11 mouse cellular contexts compared by ENCODE assay signal in the genomic region with DNA sequence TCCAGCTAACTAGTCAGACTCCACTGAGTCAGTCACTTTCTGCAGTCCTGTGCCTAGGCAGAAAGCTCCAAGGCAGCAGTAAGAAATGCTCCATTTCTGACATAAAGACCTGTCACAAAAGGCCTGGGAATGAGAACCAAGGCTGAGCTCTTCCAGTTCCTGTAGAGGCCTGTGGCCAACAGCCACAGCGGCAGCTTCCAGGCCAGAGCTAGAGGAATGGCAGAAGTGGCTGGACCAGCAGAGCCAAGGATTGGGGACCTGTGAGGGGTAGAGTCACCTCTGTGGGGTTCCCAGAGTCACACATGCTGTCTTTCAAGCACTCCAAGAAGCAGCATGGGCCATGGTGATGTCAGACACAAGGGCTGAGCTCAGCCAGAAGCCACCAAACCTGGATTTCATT.
DNase-seq lines count a peak whose midpoint lies in the region; ATAC-seq and TF ChIP-seq lines count a peak whose summit lies in the region.
"Had no signal": no experiment of that assay in that cellular context is flagged by ENCODE, and none has a peak within 500 bp of the region (broad histone marks: within the 10 kb centered on the region; RNA-seq: fewer than 3 reads in every experiment).

No protein-coding gene starts in this region.

- H3K27me3 ChIP-seq in heart, embryonic 10.5 days (ENCODE audit: insufficient read depth, poor library complexity, severe bottlenecking), result no peaks in the 10 kb centered on the region
- H3K27me3 ChIP-seq in lung, postnatal 0 days (replicated peaks; ENCODE audit: insufficient read depth, low read length), result no peaks in the 10 kb centered on the region
- no peaks in the 10 kb centered on the region for H3K27me3 ChIP-seq in limb, embryonic 14.5 days (ENCODE audit: control insufficient read depth, insufficient read depth, low read length)
- no peaks in the 10 kb centered on the region for H3K27me3 ChIP-seq in stomach, postnatal 0 days (ENCODE audit: control insufficient read depth, insufficient read depth, low read length)
- H3K27me3 ChIP-seq: Patski had no signal

- intact Hi-C loops in heart, postnatal 25 days (cut with DNase I), result no loop called here

- H3K9me3 ChIP-seq in heart, embryonic 10.5 days, result no peaks in the 10 kb centered on the region
- H3K9me3 ChIP-seq in lung, postnatal 0 days (ENCODE audit: low read length), result no peaks in the 10 kb centered on the region
- H3K9me3 ChIP-seq in limb, embryonic 14.5 days (ENCODE audit: control insufficient read depth, low read length), result no peaks in the 10 kb centered on the region
- no peaks in the 10 kb centered on the region for H3K9me3 ChIP-seq in stomach, postnatal 0 days (ENCODE audit: control insufficient read depth, low read length)

- H3K4me2 ChIP-seq in lung, postnatal 0 days (replicated peaks; ENCODE audit: low read depth, low read length), result no peak overlapping the region
- no peak overlapping the region for H3K4me2 ChIP-seq in limb, embryonic 14.5 days (replicated peaks; ENCODE audit: low read depth, low read length, severe bottlenecking)
- H3K4me2 ChIP-seq in stomach, postnatal 0 days (replicated peaks; ENCODE audit: low read depth), result no peak overlapping the region

- TF ChIP-seq CTCF in lung, postnatal 0 days (IDR thresholded peaks at IDR 0.05), result no peak
- no peak for TF ChIP-seq CTCF in stomach, postnatal 0 days (IDR thresholded peaks at IDR 0.05; ENCODE audit: low read depth)

- no peak for DNase-seq in heart, embryonic 10.5 days (ENCODE audit: low spot score)
- no peak for DNase-seq in heart, postnatal 25 days (ENCODE audit: low spot score)
- no peak for DNase-seq in lung, postnatal 0 days (ENCODE audit: low spot score)
- DNase-seq in lung, postnatal 4 days, result no peak
- no peak for DNase-seq in limb, embryonic 14.5 days (ENCODE audit: low spot score)
- no peak for DNase-seq in stomach, postnatal 0 days (ENCODE audit: low spot score)
- no peak for DNase-seq in embryo, embryonic 10.5 days (ENCODE audit: low spot score)
- no peak for DNase-seq in right cerebral cortex, postnatal 4 days

- H3K9ac ChIP-seq in lung, postnatal 0 days (replicated peaks; ENCODE audit: low read depth), result no peak overlapping the region
- no peak overlapping the region for H3K9ac ChIP-seq in limb, embryonic 14.5 days (ENCODE audit: low read depth, low read length, severe bottlenecking)
- H3K9ac ChIP-seq in stomach, postnatal 0 days (ENCODE audit: low read length), result no peak overlapping the region
- H3K9ac ChIP-seq: liver, embryonic 14.5 days had no signal

- peaks cover 41% of the 10 kb centered on the region for H3K4me1 ChIP-seq in heart, embryonic 10.5 days
- H3K4me1 ChIP-seq in lung, postnatal 0 days (ENCODE audit: insufficient read depth, low read depth, low read length), result no peaks in the 10 kb centered on the region
- H3K4me1 ChIP-seq in limb, embryonic 14.5 days (ENCODE audit: control insufficient read depth, insufficient read depth, low read length), result peaks cover 45% of the 10 kb centered on the region
- H3K4me1 ChIP-seq in stomach, postnatal 0 days (replicated peaks; ENCODE audit: control insufficient read depth, insufficient read depth), result peaks cover 5% of the 10 kb centered on the region; the same call in 1 of the 2 replicates

- peak overlapping the region; percentile 26; the same call in 1 of the 2 replicates for H3K27ac ChIP-seq in heart, embryonic 10.5 days
- peak overlapping the region; percentile 38; the same call in 1 of the 2 replicates for H3K27ac ChIP-seq in lung, postnatal 0 days (ENCODE audit: low read length)
- peak overlapping the region; percentile 77 for H3K27ac ChIP-seq in limb, embryonic 14.5 days (replicated peaks; ENCODE audit: low read depth, low read length)
- H3K27ac ChIP-seq in stomach, postnatal 0 days (replicated peaks), result 0 out of 2 replicates have a peak overlapping the region, but pooled peaks have one; percentile 13
- H3K27ac ChIP-seq: liver, embryonic 14.5 days had no signal

- ATAC-seq in lung, postnatal 0 days, result no peak
- ATAC-seq in limb, embryonic 14.5 days (ENCODE audit: low FRiP score, low read depth), result no peak
- ATAC-seq in stomach, postnatal 0 days (ENCODE audit: low FRiP score, low TSS enrichment), result no peak
- ATAC-seq: Patski had no signal

- TF ChIP-seq EP300 in lung, postnatal 0 days (IDR thresholded peaks at IDR 0.05), result no peak
- no peak for TF ChIP-seq EP300 in stomach, postnatal 0 days (optimal IDR thresholded peaks at IDR 0.05)

- peaks cover 88% of the 10 kb centered on the region for H3K36me3 ChIP-seq in heart, embryonic 10.5 days
- peaks cover 14% of the 10 kb centered on the region; the same call in 1 of the 2 replicates for H3K36me3 ChIP-seq in lung, postnatal 0 days (ENCODE audit: insufficient read depth, low read length)
- H3K36me3 ChIP-seq in limb, embryonic 14.5 days (ENCODE audit: control insufficient read depth, insufficient read depth, low read length), result peaks cover 74% of the 10 kb centered on the region
- peaks cover 12% of the 10 kb centered on the region for H3K36me3 ChIP-seq in stomach, postnatal 0 days (ENCODE audit: control insufficient read depth, insufficient read depth, low read length)

- no peak overlapping the region for H3K4me3 ChIP-seq in heart, embryonic 10.5 days
- H3K4me3 ChIP-seq in lung, postnatal 0 days (ENCODE audit: low read depth, low read length), result no peak overlapping the region
- H3K4me3 ChIP-seq in limb, embryonic 14.5 days (replicated peaks; ENCODE audit: low read length), result no peak overlapping the region
- H3K4me3 ChIP-seq in stomach, postnatal 0 days (ENCODE audit: low read depth, low read length), result no peak overlapping the region
- H3K4me3 ChIP-seq: erythroblast, embryonic 14.5 days had no signal

- 84% methylated on average over 1 of the region's 1 CpGs for WGBS in heart, embryonic 10.5 days
- WGBS in lung, postnatal 0 days, result 55% methylated on average over 1 of the region's 1 CpGs
- 70% methylated on average over 1 of the region's 1 CpGs for WGBS in limb, embryonic 14.5 days
- WGBS in stomach, postnatal 0 days, result 53% methylated on average over 1 of the region's 1 CpGs

- TF ChIP-seq POLR2A in limb, embryonic 14.5 days (IDR thresholded peaks at IDR 0.05; ENCODE audit: borderline replicate concordance, extremely low read depth, insufficient read depth, insufficient read length), result no peak

Comparison
In these comparisons a context has a peak if more than half of its experiments do, and no peak if none do; other contexts are left out.
1. H3K27ac ChIP-seq: peak in every context shown above with its lines; median percentile 77 in limb, embryonic 14.5 days; 38 in lung, postnatal 0 days; 26 in heart, embryonic 10.5 days; 13 in stomach, postnatal 0 days.